Mouse (Mus musculus): ENCODE data around the gene Lpgat1. TPM values are rescaled to one million over a fixed set of nuclear protein-coding genes. Genes with fewer than 3 reads are reported as not detected.

Lpgat1 gene
- polyA plus RNA-seq, 1 experiment from 2014 or later, result 8.8 TPM

- no peak for DNase-seq
- ATAC-seq (ENCODE audit: low read depth), result no peak
- no peak overlapping the region for H3K4me2 ChIP-seq
- H3K4me3 ChIP-seq (replicated peaks), result no peak overlapping the region
- no peaks in the 10 kb centered on the region for H3K9me3 ChIP-seq (replicated peaks)
- no peak overlapping the region for H3K27ac ChIP-seq
- no peaks in the 10 kb centered on the region for H3K27me3 ChIP-seq
- no peak overlapping the region for H3K9ac ChIP-seq
- 55% methylated on average over 6 of the region's 6 CpGs for WGBS (ENCODE audit: insufficient replicate concordance)
- no peaks in the 10 kb centered on the region for H3K36me3 ChIP-seq
- no peaks in the 10 kb centered on the region for H3K4me1 ChIP-seq (replicated peaks)
These were observed 68.6 kb downstream of the Lpgat1 start for GRCm38 (mm10) chr1:191786255-191786654.

GRCm38 (mm10) chr1:191787379-191787778 is 69.7 kb downstream of the Lpgat1 start:
- Histone ChIP-seq H3K4me2 (no peak overlapping the region), H3K4me1 (replicated peaks) (no peaks in the 10 kb centered on the region), H3K9ac (no peak overlapping the region), H3K4me3 (replicated peaks) (no peak overlapping the region), H3K27ac (no peak overlapping the region), H3K27me3 (no peaks in the 10 kb centered on the region), H3K36me3 (no peaks in the 10 kb centered on the region), H3K9me3 (replicated peaks) (no peaks in the 10 kb centered on the region)
- DNase-seq (no peak), ATAC-seq (ENCODE audit: low read depth) (no peak; the same call in 1 of the 2 replicates)
- WGBS (ENCODE audit: insufficient replicate concordance), result 38% methylated on average over 4 of the region's 4 CpGs

- Histone ChIP-seq H3K4me1 (replicated peaks) (peaks cover 15% of the 10 kb centered on the region), H3K9me3 (replicated peaks) (no peaks in the 10 kb centered on the region), H3K9ac (no peak overlapping the region), H3K36me3 (no peaks in the 10 kb centered on the region), H3K4me3 (replicated peaks) (no peak overlapping the region), H3K4me2 (no peak overlapping the region), H3K27me3 (no peaks in the 10 kb centered on the region), H3K27ac (no peak overlapping the region)
- no peak for DNase-seq
- 63% methylated on average over 8 of the region's 8 CpGs for WGBS (ENCODE audit: insufficient replicate concordance)
- no peak for ATAC-seq (ENCODE audit: low read depth)
These were observed 75.4 kb downstream of the Lpgat1 start for GRCm38 (mm10) chr1:191792991-191793390.

GRCm38 (mm10) chr1:191793888-191794532 is 76.4 kb downstream of the Lpgat1 start:
- DNase-seq, result no peak
- Histone ChIP-seq H3K4me2 (no peak overlapping the region), H3K9me3 (replicated peaks) (no peaks in the 10 kb centered on the region), H3K9ac (no peak overlapping the region), H3K27me3 (no peaks in the 10 kb centered on the region), H3K4me3 (replicated peaks) (no peak overlapping the region), H3K36me3 (no peaks in the 10 kb centered on the region), H3K4me1 (replicated peaks) (peaks cover 15% of the 10 kb centered on the region), H3K27ac (no peak overlapping the region)
- WGBS (ENCODE audit: insufficient replicate concordance), result 51% methylated on average over 7 of the region's 7 CpGs
- ATAC-seq (ENCODE audit: low read depth), result 0 out of 2 replicates have a peak, but pooled peaks have one; percentile 12

GRCm38 (mm10) chr1:191796238-191796896 is 78.7 kb downstream of the Lpgat1 start:
- Histone ChIP-seq H3K27ac (no peak overlapping the region), H3K36me3 (no peaks in the 10 kb centered on the region), H3K4me3 (replicated peaks) (no peak overlapping the region), H3K4me2 (no peak overlapping the region), H3K4me1 (replicated peaks) (peaks cover 15% of the 10 kb centered on the region), H3K9me3 (replicated peaks) (no peaks in the 10 kb centered on the region), H3K9ac (no peak overlapping the region), H3K27me3 (no peaks in the 10 kb centered on the region)
- DNase-seq, result no peak
- ATAC-seq (ENCODE audit: low read depth), result no peak
- 71% methylated on average over 4 of the region's 4 CpGs for WGBS (ENCODE audit: insufficient replicate concordance)

GRCm38 (mm10) chr1:191802093-191802819 is 84.6 kb downstream of the Lpgat1 start:
- no peaks in the 10 kb centered on the region for H3K27me3 ChIP-seq
- H3K4me1 ChIP-seq (replicated peaks), result no peaks in the 10 kb centered on the region
- 49% methylated on average over 9 of the region's 9 CpGs for WGBS (ENCODE audit: insufficient replicate concordance)
- H3K9me3 ChIP-seq (replicated peaks), result 0 out of 2 replicates have a peak, but pooled peaks cover 3% of the 10 kb centered on the region
- DNase-seq (no peak), ATAC-seq (ENCODE audit: low read depth) (no peak)
- H3K27ac ChIP-seq, result no peak overlapping the region
- no peaks in the 10 kb centered on the region for H3K36me3 ChIP-seq
- no peak overlapping the region for H3K4me2 ChIP-seq
- H3K9ac ChIP-seq, result no peak overlapping the region
- H3K4me3 ChIP-seq (replicated peaks), result no peak overlapping the region

GRCm38 (mm10) chr1:191802820-191803655 is 85.4 kb downstream of the Lpgat1 start:
- H3K9ac ChIP-seq, result no peak overlapping the region
- no peak overlapping the region for H3K27ac ChIP-seq
- H3K4me3 ChIP-seq (replicated peaks), result no peak overlapping the region
- H3K27me3 ChIP-seq, result no peaks in the 10 kb centered on the region
- no peak overlapping the region for H3K4me2 ChIP-seq
- H3K9me3 ChIP-seq (replicated peaks), result 0 out of 2 replicates have a peak, but pooled peaks cover 3% of the 10 kb centered on the region
- no peak for ATAC-seq (ENCODE audit: low read depth)
- H3K36me3 ChIP-seq, result no peaks in the 10 kb centered on the region
- WGBS (ENCODE audit: insufficient replicate concordance), result 49% methylated on average over 10 of the region's 10 CpGs
- H3K4me1 ChIP-seq (replicated peaks), result no peaks in the 10 kb centered on the region
- DNase-seq, result no peak

GRCm38 (mm10) chr1:191804747-191805146 is 87.1 kb downstream of the Lpgat1 start:
- no peak overlapping the region for H3K27ac ChIP-seq
- no peak for ATAC-seq (ENCODE audit: low read depth)
- no peak overlapping the region for H3K4me2 ChIP-seq
- no peak overlapping the region for H3K9ac ChIP-seq
- no peak for DNase-seq
- H3K36me3 ChIP-seq, result no peaks in the 10 kb centered on the region
- H3K4me1 ChIP-seq (replicated peaks), result no peaks in the 10 kb centered on the region
- H3K4me3 ChIP-seq (replicated peaks), result no peak overlapping the region
- no peaks in the 10 kb centered on the region for H3K27me3 ChIP-seq
- WGBS (ENCODE audit: insufficient replicate concordance), result 32% methylated on average over 5 of the region's 5 CpGs
- 0 out of 2 replicates have a peak, but pooled peaks cover 3% of the 10 kb centered on the region for H3K9me3 ChIP-seq (replicated peaks)

GRCm38 (mm10) chr1:191805788-191806187 is 88.2 kb downstream of the Lpgat1 start:
- Histone ChIP-seq H3K27ac (no peak overlapping the region), H3K4me2 (no peak overlapping the region), H3K27me3 (no peaks in the 10 kb centered on the region), H3K4me1 (replicated peaks) (no peaks in the 10 kb centered on the region), H3K9ac (no peak overlapping the region), H3K4me3 (replicated peaks) (no peak overlapping the region), H3K36me3 (no peaks in the 10 kb centered on the region), H3K9me3 (replicated peaks) (0 out of 2 replicates have a peak, but pooled peaks cover 3% of the 10 kb centered on the region)
- 50% methylated on average over 6 of the region's 6 CpGs for WGBS (ENCODE audit: insufficient replicate concordance)
- ATAC-seq (ENCODE audit: low read depth), result no peak
- DNase-seq, result no peak

GRCm38 (mm10) chr1:191806740-191807139 is 89.1 kb downstream of the Lpgat1 start:
- Histone ChIP-seq H3K27me3 (no peaks in the 10 kb centered on the region), H3K36me3 (no peaks in the 10 kb centered on the region), H3K4me1 (replicated peaks) (no peaks in the 10 kb centered on the region), H3K27ac (no peak overlapping the region), H3K9me3 (replicated peaks) (0 out of 2 replicates have a peak, but pooled peaks cover 3% of the 10 kb centered on the region), H3K9ac (no peak overlapping the region), H3K4me3 (replicated peaks) (no peak overlapping the region), H3K4me2 (no peak overlapping the region)
- DNase-seq, result no peak
- 84% methylated on average over 4 of the region's 4 CpGs for WGBS (ENCODE audit: insufficient replicate concordance)
- ATAC-seq (ENCODE audit: low read depth), result no peak

- Histone ChIP-seq H3K36me3 (no peaks in the 10 kb centered on the region), H3K9me3 (replicated peaks) (0 out of 2 replicates have a peak, but pooled peaks cover 3% of the 10 kb centered on the region), H3K27me3 (no peaks in the 10 kb centered on the region), H3K4me1 (replicated peaks) (no peaks in the 10 kb centered on the region), H3K4me2 (no peak overlapping the region), H3K9ac (no peak overlapping the region), H3K4me3 (replicated peaks) (no peak overlapping the region), H3K27ac (no peak overlapping the region)
- ATAC-seq (ENCODE audit: low read depth) (no peak), DNase-seq (no peak)
- WGBS (ENCODE audit: insufficient replicate concordance), result 66% methylated on average over 7 of the region's 7 CpGs
These were observed 90.3 kb downstream of the Lpgat1 start for GRCm38 (mm10) chr1:191807979-191808378.
